Mouse (Mus musculus): ENCODE results near the gene Gorasp1. TPM values are rescaled to one million over a fixed set of nuclear protein-coding genes. Genes with fewer than 3 reads are reported as not detected.

Gorasp1 gene
- total RNA-seq, 2 experiments from 2014 or later = 5.1 to 7.9 TPM

Other genes starting within 250 kb of the Gorasp1 start
- gene Scn10a, start 218.2 kb downstream of the Gorasp1 start, total RNA-seq (2015) = not detected in 2 replicates
- not detected in 2 replicates for gene Scn10a, start 218.2 kb downstream of the Gorasp1 start, total RNA-seq (2017)
- not detected in 2 replicates for gene Scn11a, start 112.1 kb downstream of the Gorasp1 start, total RNA-seq (2015)
- not detected in 2 replicates for gene Scn11a, start 112.1 kb downstream of the Gorasp1 start, total RNA-seq (2017)
- gene Wdr48, start 42.7 kb downstream of the Gorasp1 start, total RNA-seq (2015) = 57.6 and 75.4 TPM in 2 replicates
- gene Wdr48, start 42.7 kb downstream of the Gorasp1 start, total RNA-seq (2017) = 49.1 and 58.6 TPM in 2 replicates
- gene Ttc21a, start within 50 bp of the Gorasp1 start, total RNA-seq (2015) = 2.3 and 2.4 TPM in 2 replicates
- gene Ttc21a, start within 50 bp of the Gorasp1 start, total RNA-seq (2017) = 3.4 and 5.7 TPM in 2 replicates
- 9.0 and 12.3 TPM in 2 replicates for gene Csrnp1, start 47.1 kb upstream of the Gorasp1 start, total RNA-seq (2015)
- gene Csrnp1, start 47.1 kb upstream of the Gorasp1 start, total RNA-seq (2017) = 13.3 and 18.9 TPM in 2 replicates
- gene Xirp1, start 86.0 kb upstream of the Gorasp1 start, total RNA-seq (2015) = not detected in 2 replicates
- gene Xirp1, start 86.0 kb upstream of the Gorasp1 start, total RNA-seq (2017) = not detected in 2 replicates
- 10.6 and 11.9 TPM in 2 replicates for gene Cx3cr1, start 132.3 kb upstream of the Gorasp1 start, total RNA-seq (2015)
- 10.8 and 13.9 TPM in 2 replicates for gene Cx3cr1, start 132.3 kb upstream of the Gorasp1 start, total RNA-seq (2017)
- gene Ccr8, start 154.5 kb upstream of the Gorasp1 start, total RNA-seq (2015) = not detected in 2 replicates
- not detected in 2 replicates for gene Ccr8, start 154.5 kb upstream of the Gorasp1 start, total RNA-seq (2017)
- 15.8 and 17.1 TPM in 2 replicates for gene Slc25a38, start 172.8 kb upstream of the Gorasp1 start, total RNA-seq (2015)
- 16.9 and 19.7 TPM in 2 replicates for gene Slc25a38, start 172.8 kb upstream of the Gorasp1 start, total RNA-seq (2017)
- gene Rpsa, start 190.1 kb upstream of the Gorasp1 start, total RNA-seq (2015) = 3,721 and 3,879 TPM in 2 replicates
- gene Rpsa, start 190.1 kb upstream of the Gorasp1 start, total RNA-seq (2017) = 5,290 and 6,669 TPM in 2 replicates
- gene Mobp, start 212.1 kb upstream of the Gorasp1 start, total RNA-seq (2015) = not detected in 2 replicates
- not detected in 2 replicates for gene Mobp, start 212.1 kb upstream of the Gorasp1 start, total RNA-seq (2017)